In genomic region chr16:63958154-63958553, GRCm38 (mm10) we compare ENCODE assay signal across 9 mouse cellular contexts.
A peak's percentile ranks its signal among the peaks of the same experiment; 100 is the strongest.
DNase-seq lines count a peak whose midpoint lies in the region; ATAC-seq and TF ChIP-seq lines count a peak whose summit lies in the region.
"Had no signal": no experiment of that assay in that cellular context is flagged by ENCODE, and none has a peak within 500 bp of the region (broad histone marks: within the 10 kb centered on the region; RNA-seq: fewer than 3 reads in every experiment).

No protein-coding gene starts in this region.

- peak; percentile 21 for DNase-seq in 3134 (ENCODE audit: extremely low read depth, insufficient read length, low spot score)
- peak; percentile 39 for DNase-seq in embryo, embryonic 11 days
- DNase-seq in hindbrain, embryonic 11.5 days (ENCODE audit: low spot score): peak; percentile 23
- DNase-seq in limb, embryonic 14.5 days (ENCODE audit: low spot score): peak; percentile 12
- DNase-seq in testis, postnatal 10 days (ENCODE audit: low spot score): no peak
- no peak for DNase-seq in lung, adult 2 months
- DNase-seq in thymus, postnatal 36 days: no peak
- no peak for DNase-seq in testis, postnatal 14 days (ENCODE audit: low spot score)

- no peak overlapping the region for H3K27ac ChIP-seq in hindbrain, embryonic 11.5 days (ENCODE audit: low read depth, low read length)
- no peak overlapping the region for H3K27ac ChIP-seq in limb, embryonic 14.5 days (replicated peaks; ENCODE audit: low read depth, low read length)

- no peaks in the 10 kb centered on the region for H3K27me3 ChIP-seq in hindbrain, embryonic 11.5 days (ENCODE audit: control insufficient read depth, insufficient read depth, low read length)
- no peaks in the 10 kb centered on the region for H3K27me3 ChIP-seq in limb, embryonic 14.5 days (ENCODE audit: control insufficient read depth, insufficient read depth, low read length)

- 29% methylated on average over 6 of the region's 6 CpGs for WGBS in hindbrain, embryonic 11.5 days
- WGBS in limb, embryonic 14.5 days: 19% methylated on average over 6 of the region's 6 CpGs
- 44% methylated on average over 6 of the region's 6 CpGs for WGBS in lung, adult 2 months

- H3K9ac ChIP-seq in hindbrain, embryonic 11.5 days (ENCODE audit: low read depth, low read length): no peak overlapping the region
- peak overlapping the region; percentile 32 for H3K9ac ChIP-seq in limb, embryonic 14.5 days (ENCODE audit: low read depth, low read length, severe bottlenecking)

- TF ChIP-seq CTCF in lung, adult 2 months (IDR thresholded peaks at IDR 0.05; ENCODE audit: insufficient read depth, low read length): no peak

- no peaks in the 10 kb centered on the region for H3K4me1 ChIP-seq in hindbrain, embryonic 11.5 days (replicated peaks; ENCODE audit: control insufficient read depth, insufficient read depth, low read length)
- peaks cover 4% of the 10 kb centered on the region; the same call in 1 of the 2 replicates for H3K4me1 ChIP-seq in limb, embryonic 14.5 days (ENCODE audit: control insufficient read depth, insufficient read depth, low read length)
- no peaks in the 10 kb centered on the region for H3K4me1 ChIP-seq in lung, adult 2 months (ENCODE audit: control insufficient read depth, insufficient read depth, low read length)

- TF ChIP-seq POLR2A in limb, embryonic 14.5 days (IDR thresholded peaks at IDR 0.05; ENCODE audit: borderline replicate concordance, extremely low read depth, insufficient read depth, insufficient read length): no peak
- no peak for TF ChIP-seq POLR2A in lung, adult 2 months (IDR thresholded peaks at IDR 0.05; ENCODE audit: borderline replicate concordance, extremely low read depth, low read depth, low read length)

- no peak for ATAC-seq in hindbrain, embryonic 11.5 days (ENCODE audit: low FRiP score)
- ATAC-seq in limb, embryonic 14.5 days (ENCODE audit: low FRiP score, low read depth): peak; percentile 47; the same call in 1 of the 2 replicates

- H3K9me3 ChIP-seq in hindbrain, embryonic 11.5 days (ENCODE audit: control insufficient read depth, low read length): no peaks in the 10 kb centered on the region
- no peaks in the 10 kb centered on the region for H3K9me3 ChIP-seq in limb, embryonic 14.5 days (ENCODE audit: control insufficient read depth, low read length)

- H3K36me3 ChIP-seq in hindbrain, embryonic 11.5 days (ENCODE audit: control insufficient read depth, insufficient read depth, low read length): no peaks in the 10 kb centered on the region
- H3K36me3 ChIP-seq in limb, embryonic 14.5 days (ENCODE audit: control insufficient read depth, insufficient read depth, low read length): no peaks in the 10 kb centered on the region

- no peak overlapping the region for H3K4me3 ChIP-seq in hindbrain, embryonic 11.5 days (ENCODE audit: low read depth, low read length)
- H3K4me3 ChIP-seq in limb, embryonic 14.5 days (replicated peaks; ENCODE audit: low read length): no peak overlapping the region; the same call in 1 of the 2 replicates
- H3K4me3 ChIP-seq in lung, adult 2 months (replicated peaks; ENCODE audit: extremely low read depth, low read depth, low read length): no peak overlapping the region
- H3K4me3 ChIP-seq: erythroblast, embryonic 14.5 days had no signal

- H3K4me2 ChIP-seq in hindbrain, embryonic 11.5 days (replicated peaks; ENCODE audit: low read depth, low read length): no peak overlapping the region
- H3K4me2 ChIP-seq in limb, embryonic 14.5 days (replicated peaks; ENCODE audit: low read depth, low read length, severe bottlenecking): peak overlapping the region; percentile 18

Comparison
In these comparisons a context has a peak if more than half of its experiments do, and no peak if none do; other contexts are left out.
1. DNase-seq: peak in 3134 (single experiment), embryo, embryonic 11 days (single experiment), hindbrain, embryonic 11.5 days (single experiment) and limb, embryonic 14.5 days (single experiment); none in testis, postnatal 10 days (single experiment), lung, adult 2 months (single experiment), thymus, postnatal 36 days (0 of 2) and testis, postnatal 14 days (single experiment).